Mouse (Mus musculus) lung, embryonic 16.5 days (tissue): ENCODE data around the gene Cplx2. TPM values are rescaled to one million over a fixed set of nuclear protein-coding genes. Genes with fewer than 3 reads are reported as not detected.
A peak's percentile ranks its signal among the peaks of the same experiment; 100 is the strongest.

Experiments used
- ATAC-seq: fragments of 200-750 bp; cut with Nextera tagmentation; 2 replicates; pipeline ENCODE4 v1.8.0; 2017; ENCODE audit warnings: low read depth, mild to moderate bottlenecking, moderate library complexity
- H3K27ac ChIP-seq: fragments of 300-500 bp; sonication (generic); 2 replicates; pipeline ENCODE4 v1.5.1; 2014; ENCODE audit warnings: mild to moderate bottlenecking, control low read depth, low read length
- H3K27me3 ChIP-seq: fragments of 300-500 bp; sonication (generic); 2 replicates; pipeline ENCODE4 v1.6.1; 2014; ENCODE audit warnings: low read depth, low read length, mixed read lengths; ENCODE audit not compliant: control insufficient read depth, insufficient read depth
- H3K36me3 ChIP-seq: fragments of 300-500 bp; sonication (generic); 2 replicates; pipeline ENCODE4 v1.6.1; 2014; ENCODE audit warnings: low read length; ENCODE audit not compliant: control insufficient read depth, insufficient read depth
- H3K4me1 ChIP-seq: fragments of 300-500 bp; sonication (generic); replicated peaks from 2 replicates; pipeline ENCODE4 v1.6.1; 2014; ENCODE audit warnings: low read length, mixed read lengths; ENCODE audit not compliant: control insufficient read depth, insufficient read depth
- H3K4me2 ChIP-seq: fragments of 300-500 bp; sonication (generic); 2 replicates; pipeline ENCODE4 v1.6.1; 2014; ENCODE audit warnings: low read depth, low read length, control low read depth
- H3K4me3 ChIP-seq: fragments of 300-500 bp; sonication (generic); 2 replicates; pipeline ENCODE4 v1.5.1; 2014; ENCODE audit warnings: mild to moderate bottlenecking, low read length, control low read depth
- H3K9ac ChIP-seq: fragments of 300-500 bp; sonication (generic); 2 replicates; pipeline ENCODE4 v1.6.1; 2014; ENCODE audit warnings: low read length, control low read depth
- H3K9me3 ChIP-seq: fragments of 300-500 bp; sonication (generic); 2 replicates; pipeline ENCODE4 v1.6.1; 2016; ENCODE audit warnings: low read length; ENCODE audit not compliant: control insufficient read depth
- WGBS: fragments of 180-500 bp; shearing (Covaris S2); extraction: QIAGEN DNeasy Blood & Tissue Kit; methylation state at CpG from one replicate; pipeline ENCODE4 v1.1.7; 2014; 5-methylcytosine and 5-hydroxymethylcytosine counted together
- polyA plus RNA-seq: library from polyadenylated mRNA; unstranded; fragments of >200 nt; fragmentation: Nextera tagmentation; extraction: Ambion mirVana; gene quantifications from 2 replicates; pipeline ENCODE4 v1.2.1, GENCODE M21; 2015

The Cplx2 gene
- polyA plus RNA-seq, 1 experiment from 2014 or later = 5.3 TPM

DNA sequence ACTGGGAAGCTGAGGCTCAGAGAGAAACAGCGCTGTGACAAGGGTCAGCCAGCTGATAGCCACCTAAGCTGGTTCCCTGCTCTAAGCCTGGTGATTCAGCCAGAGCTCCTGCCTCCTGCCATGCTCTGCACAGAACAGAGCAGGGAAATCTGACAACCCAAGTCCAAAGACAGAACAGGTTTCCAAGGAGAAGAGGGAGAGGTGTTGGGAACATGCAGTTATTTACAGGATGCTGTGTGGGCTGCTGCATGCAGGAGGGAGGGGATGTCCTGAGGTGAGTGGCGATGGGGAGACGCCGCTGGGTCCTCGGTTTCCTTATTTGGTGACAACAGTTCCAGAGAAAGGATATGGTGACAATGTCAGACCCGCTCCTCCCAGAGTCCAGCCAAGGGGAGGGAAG lies 12.0 kb upstream of the Cplx2 start:
- H3K36me3 ChIP-seq = no peaks in the 10 kb centered on the region
- H3K9ac ChIP-seq = no peak overlapping the region
- H3K27me3 ChIP-seq = no peaks in the 10 kb centered on the region
- WGBS = 80% methylated on average over 6 of the region's 6 CpGs
- H3K4me1 ChIP-seq = no peaks in the 10 kb centered on the region
- H3K27ac ChIP-seq = no peak overlapping the region
- no peak overlapping the region for H3K4me3 ChIP-seq
- H3K9me3 ChIP-seq = no peaks in the 10 kb centered on the region
- ATAC-seq = no peak
- no peak overlapping the region for H3K4me2 ChIP-seq

DNA sequence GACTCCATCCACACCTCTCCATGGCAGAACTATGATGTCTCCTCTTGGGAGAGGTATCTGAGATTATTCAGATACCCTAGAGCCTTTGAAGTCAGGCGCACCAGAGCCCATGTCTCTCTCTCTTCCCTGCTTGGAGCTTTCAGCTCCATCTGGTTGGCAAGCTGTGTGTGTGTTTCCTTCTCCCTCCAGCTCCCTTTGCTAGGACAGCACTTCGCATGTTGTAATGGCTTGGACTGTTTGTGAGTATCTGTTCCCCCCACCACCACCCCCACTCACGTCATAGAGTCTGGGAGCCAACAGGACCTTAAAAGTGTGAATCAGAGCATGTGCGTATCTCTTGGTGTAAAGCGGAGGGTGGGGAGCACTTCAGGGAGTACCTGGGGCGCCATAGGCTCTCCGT lies 6.5 kb upstream of the Cplx2 start:
- H3K4me2 ChIP-seq = no peak overlapping the region
- H3K36me3 ChIP-seq = no peaks in the 10 kb centered on the region
- H3K4me1 ChIP-seq = no peaks in the 10 kb centered on the region
- H3K9ac ChIP-seq = no peak overlapping the region
- 87% methylated on average over 7 of the region's 7 CpGs for WGBS
- ATAC-seq = no peak
- H3K9me3 ChIP-seq = no peaks in the 10 kb centered on the region
- H3K4me3 ChIP-seq = no peak overlapping the region
- no peaks in the 10 kb centered on the region for H3K27me3 ChIP-seq
- H3K27ac ChIP-seq = no peak overlapping the region

DNA sequence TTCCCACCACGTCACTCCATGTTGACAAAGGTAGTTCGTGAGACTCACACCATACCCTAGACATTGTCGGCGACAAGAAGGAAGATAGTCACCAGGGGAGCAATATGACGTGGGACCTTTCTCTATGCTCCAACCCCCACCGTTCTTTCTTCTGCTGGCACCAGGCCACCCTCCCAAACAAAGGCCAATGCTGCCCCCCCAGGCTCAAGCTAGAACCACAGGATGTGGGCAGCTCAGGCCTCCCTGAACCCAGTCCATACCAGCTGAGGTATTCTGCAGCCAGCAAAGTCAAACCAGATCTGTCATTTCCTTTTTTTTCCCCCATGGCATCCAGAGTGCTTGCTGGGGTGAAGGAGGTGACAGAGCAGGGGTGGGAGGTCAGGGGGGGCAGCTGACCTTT lies 3.4 kb upstream of the Cplx2 start:
- no peak for ATAC-seq
- Histone ChIP-seq H3K36me3 (no peaks in the 10 kb centered on the region), H3K27ac (no peak overlapping the region), H3K4me1 (peaks cover 12% of the 10 kb centered on the region; the same call in 1 of the 2 replicates), H3K9me3 (no peaks in the 10 kb centered on the region), H3K4me3 (no peak overlapping the region), H3K4me2 (no peak overlapping the region), H3K9ac (no peak overlapping the region), H3K27me3 (peaks cover 11% of the 10 kb centered on the region; the same call in 1 of the 2 replicates)
- WGBS = 72% methylated on average over 6 of the region's 6 CpGs

DNA sequence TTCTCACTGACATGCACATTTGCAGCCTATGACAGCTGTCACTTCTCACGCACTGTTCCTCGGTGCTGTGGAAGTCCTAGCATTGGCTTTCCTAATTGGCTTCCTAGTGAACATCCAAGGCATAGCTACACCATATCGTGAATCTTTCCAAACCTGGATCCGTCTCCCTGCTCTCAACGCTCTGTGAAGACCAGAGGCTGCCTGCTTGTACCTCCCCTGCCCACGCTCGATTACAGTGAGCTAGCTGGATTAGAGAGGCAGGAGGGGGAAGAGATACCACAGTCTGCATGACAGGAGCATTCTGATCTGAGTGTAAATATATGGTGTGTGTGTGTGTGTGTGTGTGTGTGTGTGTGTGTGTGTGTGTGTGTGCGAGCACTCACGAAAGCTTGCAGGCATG lies 3.0 kb upstream of the Cplx2 start:
- Histone ChIP-seq H3K36me3 (no peaks in the 10 kb centered on the region), H3K4me2 (no peak overlapping the region), H3K27ac (no peak overlapping the region), H3K9me3 (no peaks in the 10 kb centered on the region), H3K4me3 (no peak overlapping the region), H3K27me3 (peaks cover 11% of the 10 kb centered on the region; the same call in 1 of the 2 replicates), H3K9ac (no peak overlapping the region), H3K4me1 (peaks cover 12% of the 10 kb centered on the region; the same call in 1 of the 2 replicates)
- no peak for ATAC-seq
- 76% methylated on average over 9 of the region's 9 CpGs for WGBS

DNA sequence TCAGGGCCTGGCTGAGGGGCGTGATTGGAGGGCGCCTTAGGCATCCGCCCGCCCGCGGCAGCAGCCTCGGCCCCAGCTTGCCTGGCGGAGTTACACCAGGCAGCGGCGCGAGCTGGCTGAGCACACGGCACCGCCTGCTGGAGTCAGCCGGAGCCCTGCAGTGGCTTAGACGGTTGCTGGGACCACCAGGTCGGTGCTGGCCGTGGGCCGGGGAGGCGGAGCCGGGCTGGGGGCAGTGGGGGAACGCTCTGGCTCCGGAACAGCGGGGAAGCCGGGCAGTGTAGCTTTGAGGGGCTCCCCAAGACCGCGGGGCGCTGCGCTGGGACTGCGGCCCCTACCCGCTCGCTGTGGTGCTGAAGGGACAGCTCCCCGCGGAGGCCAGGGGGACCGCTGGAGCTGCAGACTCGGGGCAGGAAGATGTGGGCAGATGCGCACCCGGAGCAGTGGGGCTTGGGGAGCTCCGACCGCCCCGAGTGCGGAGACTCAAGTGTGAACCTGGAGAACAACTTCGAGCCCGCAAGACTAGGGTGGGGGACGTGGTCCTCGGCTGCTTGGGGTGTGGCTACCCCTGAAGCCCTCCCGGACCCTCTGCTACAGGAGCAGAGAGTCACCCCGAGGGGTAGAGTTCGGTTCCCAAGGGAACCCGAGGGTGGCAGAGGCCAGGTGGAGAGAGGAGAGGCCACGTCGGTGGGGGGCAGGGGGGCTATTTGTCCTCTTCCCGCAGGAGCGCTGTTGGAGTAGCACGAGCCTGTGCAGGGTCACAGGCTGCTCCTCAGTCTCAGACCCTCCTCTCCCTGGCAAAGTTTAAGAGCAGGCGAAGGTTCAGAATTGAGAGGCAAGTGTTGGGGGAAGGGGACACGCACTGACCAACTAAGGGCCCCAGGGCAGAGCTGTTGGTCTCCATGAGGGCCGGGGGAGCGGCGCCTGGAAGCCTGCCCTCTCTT lies 510 bp downstream of the Cplx2 start:
- H3K4me3 ChIP-seq = peak overlapping the region; percentile 38
- ATAC-seq = peak; percentile 92
- peaks cover 18% of the 10 kb centered on the region; the same call in 1 of the 2 replicates for H3K4me1 ChIP-seq
- no peak overlapping the region for H3K9ac ChIP-seq
- H3K27me3 ChIP-seq = peaks cover 11% of the 10 kb centered on the region; the same call in 1 of the 2 replicates
- H3K9me3 ChIP-seq = no peaks in the 10 kb centered on the region
- no peak overlapping the region for H3K27ac ChIP-seq
- under 1% methylated on average over 57 of the region's 59 CpGs for WGBS
- no peaks in the 10 kb centered on the region for H3K36me3 ChIP-seq
- H3K4me2 ChIP-seq = peak overlapping the region; percentile 59

DNA sequence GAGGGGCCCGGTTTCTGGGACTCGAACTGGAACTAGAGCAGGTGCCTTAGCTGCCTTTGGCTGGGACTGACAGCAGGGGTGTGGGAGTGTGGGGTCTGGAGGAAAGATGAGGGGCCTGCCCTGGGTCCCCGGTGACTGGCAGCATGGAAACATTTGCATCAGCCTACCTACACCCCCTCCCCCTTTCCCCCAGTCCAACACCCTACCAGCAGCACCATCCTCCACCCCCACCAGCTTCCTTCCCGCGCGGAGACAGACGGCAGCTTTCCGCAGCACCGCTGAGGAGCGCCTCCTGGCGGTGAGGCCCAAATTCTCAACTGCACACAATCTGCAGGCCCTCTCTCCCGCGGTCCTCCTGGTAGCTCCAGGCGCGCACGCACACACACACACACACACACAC lies 1.5 kb downstream of the Cplx2 start:
- Histone ChIP-seq H3K36me3 (no peaks in the 10 kb centered on the region), H3K9me3 (no peaks in the 10 kb centered on the region), H3K27me3 (peaks cover 11% of the 10 kb centered on the region; the same call in 1 of the 2 replicates), H3K27ac (no peak overlapping the region), H3K4me2 (no peak overlapping the region), H3K9ac (no peak overlapping the region), H3K4me3 (no peak overlapping the region), H3K4me1 (peaks cover 20% of the 10 kb centered on the region; the same call in 1 of the 2 replicates)
- WGBS = 3% methylated on average over 16 of the region's 16 CpGs
- no peak for ATAC-seq

DNA sequence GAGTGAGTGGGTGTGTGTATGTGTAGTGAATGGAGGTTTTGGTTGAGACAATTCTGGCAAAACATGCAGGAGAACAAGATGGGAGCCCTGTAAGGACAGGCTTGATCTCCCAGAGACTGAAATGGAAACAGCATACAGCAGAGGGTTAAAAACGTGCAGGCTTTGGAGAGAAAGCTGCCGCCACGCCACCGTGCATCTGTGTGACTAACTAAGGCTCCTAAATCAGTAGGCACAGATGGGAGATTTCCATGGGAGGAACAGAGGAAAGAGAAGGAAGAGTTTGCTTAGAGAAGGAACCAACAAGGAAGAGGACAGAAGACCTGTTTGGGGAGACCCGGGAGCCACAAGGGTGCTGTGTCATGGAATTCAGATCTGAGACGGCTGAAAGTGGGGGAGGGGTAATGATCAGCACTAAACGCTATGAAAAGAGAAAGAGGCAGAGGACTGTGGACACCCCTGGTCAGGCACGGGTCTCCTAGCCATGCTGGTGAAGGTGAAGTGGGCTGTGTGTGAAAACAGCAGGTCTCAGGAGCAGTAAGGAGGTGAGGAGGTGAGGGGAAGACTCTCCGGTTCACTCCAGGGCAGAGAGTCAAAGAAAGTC lies 3.1 kb downstream of the Cplx2 start:
- Histone ChIP-seq H3K27me3 (peaks cover 11% of the 10 kb centered on the region; the same call in 1 of the 2 replicates), H3K4me1 (peaks cover 20% of the 10 kb centered on the region; the same call in 1 of the 2 replicates), H3K4me3 (no peak overlapping the region), H3K4me2 (no peak overlapping the region), H3K9me3 (no peaks in the 10 kb centered on the region), H3K9ac (no peak overlapping the region), H3K27ac (no peak overlapping the region), H3K36me3 (no peaks in the 10 kb centered on the region)
- whole genome bisulfite sequencing = 37% methylated on average over 9 of the region's 9 CpGs
- no peak for ATAC-seq

DNA sequence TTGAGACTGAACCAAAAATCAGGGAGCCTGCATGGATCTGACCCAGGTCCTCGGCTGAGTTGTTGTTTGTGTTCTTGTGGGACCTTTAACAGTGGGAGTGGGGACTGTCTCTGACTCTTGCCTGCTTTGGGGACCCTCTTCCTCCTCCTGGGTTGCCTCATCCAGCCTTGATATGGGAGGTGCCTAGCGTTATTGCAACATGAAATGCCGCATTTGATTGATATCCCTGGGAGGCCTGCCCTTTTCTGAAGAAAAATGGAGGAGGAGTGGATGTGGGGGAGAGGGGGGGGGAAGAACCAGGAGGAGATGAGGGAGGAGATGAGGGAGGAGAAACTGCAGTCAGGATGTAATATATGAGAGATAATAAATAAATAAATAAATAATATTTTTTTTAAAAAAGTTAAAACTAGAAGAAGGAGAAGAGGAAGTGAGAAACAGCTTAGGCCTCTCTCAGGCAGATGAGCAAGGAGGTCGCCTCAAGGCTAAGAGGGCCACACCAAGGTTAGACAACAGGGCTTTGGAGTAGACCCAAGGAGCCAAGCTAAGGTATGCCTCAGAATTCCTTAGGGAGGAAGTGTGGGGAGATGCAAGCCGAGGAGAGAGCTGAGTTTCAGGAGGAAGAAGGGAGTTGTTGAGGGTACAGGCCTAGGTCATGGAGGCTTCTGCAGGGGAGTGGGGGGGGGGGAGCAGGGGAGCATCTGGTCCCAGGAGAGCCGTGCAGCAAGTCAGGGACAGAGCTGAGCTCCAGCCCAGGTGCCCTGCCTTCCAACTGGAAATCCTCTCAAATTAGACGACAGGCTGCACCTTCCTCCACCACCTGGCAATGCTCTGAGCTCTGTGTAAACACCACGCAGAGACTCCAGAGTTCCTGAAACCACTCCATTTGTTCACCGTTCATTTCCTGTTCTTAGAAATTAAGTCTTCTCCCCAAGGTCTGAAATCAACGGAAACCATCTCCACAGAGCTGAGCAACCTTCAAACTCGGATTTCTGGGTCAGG lies 4.6 kb downstream of the Cplx2 start:
- no peak overlapping the region for H3K4me3 ChIP-seq
- H3K27ac ChIP-seq = peak overlapping the region; percentile 15; the same call in 1 of the 2 replicates
- H3K9ac ChIP-seq = no peak overlapping the region
- H3K9me3 ChIP-seq = no peaks in the 10 kb centered on the region
- 34% methylated on average over 11 of the region's 11 CpGs for WGBS
- no peaks in the 10 kb centered on the region for H3K36me3 ChIP-seq
- no peak overlapping the region for H3K4me2 ChIP-seq
- H3K4me1 ChIP-seq = peaks cover 17% of the 10 kb centered on the region; the same call in 1 of the 2 replicates
- H3K27me3 ChIP-seq = peaks cover 3% of the 10 kb centered on the region; the same call in 1 of the 2 replicates
- ATAC-seq = no peak
